Mouse (Mus musculus): Measurements from ENCODE around the gene Fam102a. TPM values are rescaled to one million over a fixed set of nuclear protein-coding genes. Genes with fewer than 3 reads are reported as not detected.
"Not testable (repeated sequence)": the region's sequence is repeated elsewhere in the genome, so short reads cannot be mapped to it uniquely, and the experiment has no call there.

The Fam102a gene
- polyA plus RNA-seq (2012; rRNA removed): 37.5 and 40.8 TPM in 2 replicates

GRCm38 (mm10) chr2:32534733-32535471 is at the start of gene Fam102a:
Gene Fam102a, plus strand, starts transcription at chr2:32535332.
- Histone ChIP-seq H3K27ac (ENCODE audit: insufficient read depth, low read length) (peak within 1 kb of the TSS; percentile 99), H3K27me3 (ENCODE audit: control insufficient read depth, insufficient read depth, low read length) (no peaks in the 10 kb centered on the region)
- peak; percentile 89 to 98 for DNase-seq (ENCODE audit: low read depth in 1 of 2, low spot score in 2 of 2)

GRCm38 (mm10) chr2:32485751-32486150 is 49.4 kb upstream of the Fam102a start:
- no peak for DNase-seq (ENCODE audit: low read depth in 1 of 2, low spot score in 2 of 2)

More at GRCm38 (mm10) chr2:32534733-32535471, at the start of gene Fam102a:
- under 1% methylated on average over 65 of the region's 67 CpGs for WGBS
- Histone ChIP-seq H3K4me3 (ENCODE audit: extremely low read depth, insufficient read depth, insufficient read length) (peak within 1 kb of the TSS; percentile 93), H3K36me3 (ENCODE audit: control insufficient read depth, insufficient read depth, low read length) (no peaks in the 10 kb centered on the region), H3K4me1 (ENCODE audit: control insufficient read depth, insufficient read depth, insufficient read length) (peaks cover 16% of the 10 kb centered on the region)
- TF ChIP-seq POLR2A (IDR thresholded peaks at IDR 0.05; ENCODE audit: low read depth, low read length) (peak; percentile 92), CTCF (IDR thresholded peaks at IDR 0.05; ENCODE audit: extremely low read depth, insufficient read depth, insufficient read length, insufficient replicate concordance) (no peak)

GRCm38 (mm10) chr2:32486155-32486554 is 49.0 kb upstream of the Fam102a start:
- DNase-seq (ENCODE audit: low read depth in 1 of 2, low spot score in 2 of 2): no peak
- WGBS: 88% methylated on average over 9 of the region's 9 CpGs
- TF ChIP-seq POLR2A (IDR thresholded peaks at IDR 0.05; ENCODE audit: low read depth, low read length): no peak
- TF ChIP-seq CTCF (IDR thresholded peaks at IDR 0.05; ENCODE audit: extremely low read depth, insufficient read depth, insufficient read length, insufficient replicate concordance): no peak
- H3K4me1 ChIP-seq (ENCODE audit: control insufficient read depth, insufficient read depth, insufficient read length): no peaks in the 10 kb centered on the region
- H3K27ac ChIP-seq (ENCODE audit: insufficient read depth, low read length): no peak overlapping the region
- H3K4me3 ChIP-seq (ENCODE audit: extremely low read depth, insufficient read depth, insufficient read length): no peak overlapping the region
- no peaks in the 10 kb centered on the region for H3K27me3 ChIP-seq (ENCODE audit: control insufficient read depth, insufficient read depth, low read length)
- H3K36me3 ChIP-seq (ENCODE audit: control insufficient read depth, insufficient read depth, low read length): no peaks in the 10 kb centered on the region

More at GRCm38 (mm10) chr2:32485751-32486150, 49.4 kb upstream of the Fam102a start:
- no peak overlapping the region for H3K27ac ChIP-seq (ENCODE audit: insufficient read depth, low read length)
- H3K4me1 ChIP-seq (ENCODE audit: control insufficient read depth, insufficient read depth, insufficient read length): no peaks in the 10 kb centered on the region
- no peaks in the 10 kb centered on the region for H3K27me3 ChIP-seq (ENCODE audit: control insufficient read depth, insufficient read depth, low read length)
- no peak overlapping the region for H3K4me3 ChIP-seq (ENCODE audit: extremely low read depth, insufficient read depth, insufficient read length)
- 91% methylated on average over 4 of the region's 4 CpGs for WGBS
- TF ChIP-seq CTCF (IDR thresholded peaks at IDR 0.05; ENCODE audit: extremely low read depth, insufficient read depth, insufficient read length, insufficient replicate concordance) (no peak), POLR2A (IDR thresholded peaks at IDR 0.05; ENCODE audit: low read depth, low read length) (no peak)
- no peaks in the 10 kb centered on the region for H3K36me3 ChIP-seq (ENCODE audit: control insufficient read depth, insufficient read depth, low read length)

- DNase-seq (ENCODE audit: low read depth in 1 of 2, low spot score in 2 of 2): peak; percentile 81 to 86
- H3K4me1 ChIP-seq (ENCODE audit: control insufficient read depth, insufficient read depth, insufficient read length): no peaks in the 10 kb centered on the region
- 7% methylated on average over 6 of the region's 6 CpGs for WGBS
- H3K4me3 ChIP-seq (ENCODE audit: extremely low read depth, insufficient read depth, insufficient read length): no peak overlapping the region
- H3K27me3 ChIP-seq (ENCODE audit: control insufficient read depth, insufficient read depth, low read length): no peaks in the 10 kb centered on the region
- H3K36me3 ChIP-seq (ENCODE audit: control insufficient read depth, insufficient read depth, low read length): no peaks in the 10 kb centered on the region
- H3K27ac ChIP-seq (ENCODE audit: insufficient read depth, low read length): no peak overlapping the region
- TF ChIP-seq CTCF (IDR thresholded peaks at IDR 0.05; ENCODE audit: extremely low read depth, insufficient read depth, insufficient read length, insufficient replicate concordance) (peak; percentile 82; the same call in 1 of the 2 replicates), POLR2A (IDR thresholded peaks at IDR 0.05; ENCODE audit: low read depth, low read length) (no peak)
Measured at GRCm38 (mm10) chr2:32487124-32487623, 48.0 kb upstream of the Fam102a start.

GRCm38 (mm10) chr2:32488679-32489078 is 46.5 kb upstream of the Fam102a start:
- WGBS: 4% methylated on average over 5 of the region's 5 CpGs
- H3K4me3 ChIP-seq (ENCODE audit: extremely low read depth, insufficient read depth, insufficient read length): no peak overlapping the region
- TF ChIP-seq POLR2A (IDR thresholded peaks at IDR 0.05; ENCODE audit: low read depth, low read length) (no peak), CTCF (IDR thresholded peaks at IDR 0.05; ENCODE audit: extremely low read depth, insufficient read depth, insufficient read length, insufficient replicate concordance) (peak; percentile 87)

GRCm38 (mm10) chr2:32490730-32491129 is 44.4 kb upstream of the Fam102a start:
- not testable (repeated sequence) for H3K27ac ChIP-seq (ENCODE audit: insufficient read depth, low read length); H3K36me3 ChIP-seq (ENCODE audit: control insufficient read depth, insufficient read depth, low read length); DNase-seq (ENCODE audit: low read depth in 1 of 2, low spot score in 2 of 2); H3K4me3 ChIP-seq (ENCODE audit: extremely low read depth, insufficient read depth, insufficient read length); H3K27me3 ChIP-seq (ENCODE audit: control insufficient read depth, insufficient read depth, low read length)
- peaks cover 18% of the 10 kb centered on the region; the same call in 1 of the 2 replicates for H3K4me1 ChIP-seq (ENCODE audit: control insufficient read depth, insufficient read depth, insufficient read length)

More at GRCm38 (mm10) chr2:32488679-32489078, 46.5 kb upstream of the Fam102a start:
- peak; percentile 70 to 71 for DNase-seq (ENCODE audit: low read depth in 1 of 2, low spot score in 2 of 2)
- no peaks in the 10 kb centered on the region for H3K36me3 ChIP-seq (ENCODE audit: control insufficient read depth, insufficient read depth, low read length)
- no peak overlapping the region for H3K27ac ChIP-seq (ENCODE audit: insufficient read depth, low read length)
- H3K4me1 ChIP-seq (ENCODE audit: control insufficient read depth, insufficient read depth, insufficient read length): peaks cover 6% of the 10 kb centered on the region; the same call in 1 of the 2 replicates
- H3K27me3 ChIP-seq (ENCODE audit: control insufficient read depth, insufficient read depth, low read length): no peaks in the 10 kb centered on the region

- no peak for DNase-seq (ENCODE audit: low read depth in 1 of 2, low spot score in 2 of 2)
- Histone ChIP-seq H3K4me3 (ENCODE audit: extremely low read depth, insufficient read depth, insufficient read length) (no peak overlapping the region), H3K36me3 (ENCODE audit: control insufficient read depth, insufficient read depth, low read length) (no peaks in the 10 kb centered on the region), H3K27me3 (ENCODE audit: control insufficient read depth, insufficient read depth, low read length) (no peaks in the 10 kb centered on the region), H3K4me1 (ENCODE audit: control insufficient read depth, insufficient read depth, insufficient read length) (peaks cover 20% of the 10 kb centered on the region; the same call in 1 of the 2 replicates), H3K27ac (ENCODE audit: insufficient read depth, low read length) (peak overlapping the region; percentile 86)
- 58% methylated on average over 2 of the region's 2 CpGs for WGBS
- TF ChIP-seq CTCF (IDR thresholded peaks at IDR 0.05; ENCODE audit: extremely low read depth, insufficient read depth, insufficient read length, insufficient replicate concordance) (no peak), POLR2A (IDR thresholded peaks at IDR 0.05; ENCODE audit: low read depth, low read length) (no peak)
Measured at GRCm38 (mm10) chr2:32492661-32493060, 42.5 kb upstream of the Fam102a start.
